Mouse (Mus musculus): ENCODE measurements around the gene Nacad.

Nacad gene

GRCm38 (mm10) chr11:6581560-6581959 is 24.3 kb downstream of the Nacad start:
- DNase-seq (ENCODE audit: low spot score in 2 of 2): no peak

DNA sequence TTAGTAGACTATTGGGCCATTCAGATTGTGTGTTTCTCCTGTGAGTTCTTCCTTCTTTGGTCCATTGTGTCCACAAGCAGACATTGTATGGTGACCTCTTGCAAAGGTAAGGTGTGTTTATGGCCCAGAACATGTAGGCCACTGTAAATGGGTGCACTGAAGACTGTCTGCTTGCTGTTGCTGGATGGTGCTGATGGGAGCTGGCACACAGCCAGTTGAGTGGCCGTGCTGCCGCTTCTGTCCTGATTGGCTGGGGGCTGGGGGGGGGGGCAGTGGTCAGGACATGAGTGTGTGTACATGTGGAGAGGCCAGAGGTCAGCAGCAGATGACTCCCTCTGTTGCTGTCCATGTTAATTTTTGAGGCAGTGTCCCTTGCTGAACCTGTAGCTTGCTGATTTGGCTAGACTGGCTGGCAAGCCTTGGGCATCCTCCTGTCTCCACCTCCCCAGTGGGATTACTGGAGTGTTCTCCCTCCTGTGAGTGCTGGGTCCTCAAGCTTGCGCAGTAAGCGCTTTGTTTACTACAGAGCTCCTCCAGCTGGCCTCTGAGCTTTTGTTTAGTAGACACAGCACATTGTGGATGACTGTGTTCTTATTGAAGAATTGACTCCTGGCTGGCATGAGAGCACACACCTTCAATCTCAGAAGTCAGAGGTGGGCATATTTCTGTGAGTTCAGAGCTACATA is 25.6 kb downstream of the Nacad start:
- no peak for DNase-seq (ENCODE audit: low spot score in 2 of 2)

DNA sequence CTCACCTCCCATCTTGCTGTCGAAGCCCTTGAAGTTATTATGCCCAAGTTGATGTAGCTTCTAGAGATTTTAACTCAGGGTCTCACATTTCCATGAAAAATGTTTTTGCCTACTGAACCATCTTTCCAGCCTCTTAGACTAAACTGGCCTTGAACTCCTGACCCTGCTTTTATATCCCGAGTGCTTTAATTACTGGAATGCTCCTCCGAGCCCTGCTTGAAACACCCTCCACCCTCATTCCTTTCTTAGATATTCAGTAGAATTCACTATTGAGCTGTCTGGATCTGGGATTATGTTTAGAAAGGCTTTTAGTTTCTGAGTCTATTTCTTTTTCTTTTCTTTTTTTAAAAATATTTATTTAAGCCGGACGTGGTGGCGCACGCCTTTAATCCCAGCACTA is 26.5 kb downstream of the Nacad start:
- no peak for DNase-seq (ENCODE audit: low spot score in 2 of 2)

DNA sequence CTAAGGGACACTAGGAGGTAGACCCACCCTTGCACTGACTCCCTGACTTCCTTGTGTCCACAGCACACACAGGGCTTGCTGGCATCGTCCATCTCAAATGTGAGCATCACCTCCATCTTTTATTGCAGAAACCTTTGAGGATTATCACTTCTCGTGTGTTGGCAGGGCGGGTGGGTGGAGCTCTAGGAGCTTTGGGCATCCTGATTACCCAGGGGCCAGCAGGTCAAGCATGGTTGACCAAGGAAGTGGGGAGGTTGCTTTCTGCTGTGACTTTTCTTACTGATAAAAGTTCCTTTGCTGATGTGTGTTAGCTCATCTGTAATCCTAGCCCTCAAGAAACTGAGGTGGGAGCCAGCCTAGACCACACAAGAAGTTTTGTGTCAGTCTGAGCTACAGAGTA is 29.7 kb downstream of the Nacad start:
- no peak for DNase-seq (ENCODE audit: low spot score in 2 of 2)

DNA sequence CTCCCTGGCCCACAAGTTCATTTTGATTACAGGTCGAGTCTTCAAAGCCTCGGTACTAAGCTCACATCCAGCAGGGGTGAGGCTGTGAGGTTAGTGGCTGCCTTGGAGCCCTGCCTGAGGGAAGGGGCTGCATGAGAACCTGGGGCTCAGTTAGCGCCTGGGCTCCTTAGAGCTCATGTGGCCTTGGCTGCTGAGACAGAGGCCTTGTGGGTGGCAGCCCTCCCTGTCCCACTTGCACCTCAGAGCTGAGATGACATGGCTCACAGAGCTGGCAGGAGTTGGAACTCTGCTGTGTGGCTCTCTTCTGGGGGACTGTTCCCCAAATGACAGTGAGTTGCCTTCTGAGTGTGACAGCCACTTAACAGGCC is 36.5 kb downstream of the Nacad start:
- DNase-seq (ENCODE audit: low spot score in 2 of 2): no peak

DNA sequence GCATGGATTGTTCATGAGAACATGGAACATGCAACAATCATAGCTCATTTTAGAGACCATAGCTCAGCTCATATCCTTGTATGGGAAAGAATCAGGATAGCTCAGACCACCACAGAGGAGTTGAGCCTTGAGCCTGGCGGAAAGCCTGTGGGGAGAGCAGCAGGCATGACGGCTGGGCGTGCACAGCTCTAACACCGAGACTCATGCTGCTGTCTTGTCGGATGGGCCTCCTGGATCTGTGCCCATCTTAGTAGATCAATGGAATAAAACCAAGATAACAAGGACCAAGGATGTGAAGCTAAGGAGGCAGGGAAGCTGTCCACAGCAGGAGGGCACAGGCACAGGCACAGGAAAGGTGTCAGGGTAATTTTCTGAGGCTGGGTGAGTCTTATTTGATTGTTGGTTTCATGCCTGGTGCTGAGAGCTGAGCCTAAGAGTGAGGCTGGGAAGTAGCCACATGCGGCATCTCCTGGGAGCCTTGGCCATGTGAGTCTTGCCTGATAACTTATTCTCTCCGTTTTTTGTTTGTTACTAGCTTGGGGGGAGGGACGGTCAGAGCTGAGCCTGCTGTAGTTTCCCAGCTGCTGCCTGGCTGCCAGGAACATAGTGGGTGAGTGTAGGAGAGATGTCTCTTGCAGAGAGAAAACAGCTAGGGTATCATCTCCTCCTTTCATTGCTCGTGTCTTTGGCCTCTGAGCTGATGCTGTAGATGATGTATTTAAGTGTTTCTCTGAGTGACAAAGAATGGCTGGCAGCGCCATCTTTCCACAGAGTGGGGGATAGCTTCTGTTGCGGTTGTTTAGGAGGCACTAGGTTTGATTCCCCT is 37.1 kb downstream of the Nacad start:
- peak in 1 of 2 experiments; percentile 15 for DNase-seq (ENCODE audit: low spot score in 2 of 2)

GRCm38 (mm10) chr11:6567951-6568350 is 37.9 kb downstream of the Nacad start:
- DNase-seq (ENCODE audit: low spot score in 2 of 2): no peak

DNA sequence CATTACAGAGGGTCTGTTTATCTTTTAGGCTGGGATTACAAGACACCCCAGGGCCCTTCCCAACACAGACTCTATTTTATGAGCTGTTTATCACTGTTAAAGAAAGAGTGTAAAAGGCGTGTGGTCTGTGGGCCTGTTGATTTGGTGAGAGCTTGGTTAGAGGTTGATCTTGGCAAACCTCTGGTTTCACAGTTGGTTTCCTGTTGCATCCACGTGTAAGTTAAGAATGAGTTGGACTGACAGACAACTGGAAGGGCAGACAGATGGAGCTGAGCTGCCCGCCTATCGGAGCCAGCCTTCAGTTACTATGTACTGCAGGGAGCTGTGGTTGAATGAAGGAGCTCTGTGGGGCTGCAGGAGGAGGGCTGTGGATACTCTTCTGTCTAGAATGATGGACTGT is 39.4 kb downstream of the Nacad start:
- DNase-seq (ENCODE audit: low spot score in 2 of 2): no peak

GRCm38 (mm10) chr11:6563201-6563600 is 42.7 kb downstream of the Nacad start:
- no peak for DNase-seq (ENCODE audit: low spot score in 2 of 2)

GRCm38 (mm10) chr11:6562359-6562758 is 43.5 kb downstream of the Nacad start:
- DNase-seq (ENCODE audit: low spot score in 2 of 2): no peak

- DNase-seq (ENCODE audit: low spot score in 2 of 2): no peak
These were observed 44.4 kb downstream of the Nacad start for GRCm38 (mm10) chr11:6561474-6561873.

GRCm38 (mm10) chr11:6560655-6561360 is 45.0 kb downstream of the Nacad start:
- no peak for DNase-seq (ENCODE audit: low spot score in 2 of 2)

GRCm38 (mm10) chr11:6559996-6560395 is 45.9 kb downstream of the Nacad start:
- DNase-seq (ENCODE audit: low spot score in 2 of 2): no peak

DNA sequence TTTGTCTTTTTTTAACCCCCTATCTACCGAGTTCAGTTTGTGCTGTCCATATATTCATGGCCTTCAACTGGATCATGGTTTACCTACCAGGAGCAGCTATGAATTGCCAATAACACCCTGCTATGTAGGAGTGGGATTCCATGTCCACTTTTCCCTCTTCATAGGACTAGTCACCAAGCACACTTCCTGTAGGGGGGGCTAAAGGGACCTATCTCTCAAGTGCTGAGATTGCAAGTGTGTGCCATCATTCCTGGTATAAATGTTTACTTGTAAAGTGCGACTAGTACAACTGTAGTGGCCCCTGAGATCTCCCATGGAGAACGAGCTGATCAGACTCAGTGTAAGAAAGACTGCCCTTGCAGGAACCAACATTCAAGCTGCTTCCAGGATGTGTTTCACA is 47.6 kb downstream of the Nacad start:
- no peak for DNase-seq (ENCODE audit: low spot score in 2 of 2)

DNA sequence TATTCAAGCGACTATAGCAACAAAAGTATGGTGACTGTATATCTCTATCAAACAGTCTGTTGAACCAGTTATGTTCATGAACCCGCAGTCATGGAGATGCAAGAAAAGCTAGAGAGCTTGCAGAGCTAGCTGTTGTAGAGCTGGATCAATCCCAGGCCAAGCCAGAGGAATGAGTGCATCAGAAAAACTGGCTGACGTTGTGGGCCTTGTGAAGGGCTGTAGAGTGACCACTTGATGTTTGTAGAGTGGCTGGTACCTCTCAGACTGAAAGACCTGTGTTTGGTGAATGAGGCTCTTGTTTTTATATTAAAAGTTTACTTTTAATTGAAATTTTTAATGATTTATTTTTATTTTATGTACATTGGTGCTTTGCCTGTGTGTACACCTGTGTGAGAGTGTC is 55.7 kb downstream of the Nacad start:
- no peak for DNase-seq (ENCODE audit: low spot score in 2 of 2)

GRCm38 (mm10) chr11:6549770-6550169 is 56.1 kb downstream of the Nacad start:
- no peak for DNase-seq (ENCODE audit: low spot score in 2 of 2)
